Mouse (Mus musculus) myocyte (in vitro differentiated cells): ENCODE measurements around the gene Hoxb9. TPM values are rescaled to one million over a fixed set of nuclear protein-coding genes. Genes with fewer than 3 reads are reported as not detected.

ENCODE experiments used
- H3K27me3 ChIP-seq: one replicate; pipeline ENCODE4 v1.6.1; 2011; ENCODE audit not compliant: control insufficient read depth, insufficient read depth, insufficient read length
- H3K36me3 ChIP-seq: one replicate; pipeline ENCODE4 v1.6.1; 2011; ENCODE audit not compliant: control insufficient read depth, insufficient read depth
- H3K4me2 ChIP-seq: one replicate; pipeline ENCODE4 v1.6.1; 2011; ENCODE audit warnings: low read depth, control low read depth
- H3K4me3 ChIP-seq: one replicate; pipeline ENCODE4 v1.5.1; 2011; ENCODE audit warnings: mild to moderate bottlenecking, control low read depth, moderate library complexity
- H3K79me2 ChIP-seq: one replicate; pipeline ENCODE4 v1.6.1; 2011; ENCODE audit not compliant: control insufficient read depth, insufficient read depth
- H3ac ChIP-seq: one replicate; pipeline ENCODE4 v1.6.1; 2011; ENCODE audit not compliant: control insufficient read depth, insufficient read length
- CEBPB ChIP-seq: IDR thresholded peaks from 2 replicates; pipeline ENCODE4 v1.6.1; 2011; ENCODE audit warnings: mild to moderate bottlenecking, moderate library complexity; ENCODE audit not compliant: poor library complexity, insufficient read depth, severe bottlenecking
- E2F4 ChIP-seq: IDR thresholded peaks from one replicate; pipeline ENCODE4 v1.6.1; 2011; ENCODE audit warnings: mild to moderate bottlenecking, control low read depth, moderate library complexity; ENCODE audit not compliant: insufficient read depth
- MAX ChIP-seq: IDR thresholded peaks from one replicate; pipeline ENCODE4 v1.6.1; 2011; ENCODE audit warnings: low read depth, mild to moderate bottlenecking, control low read depth
- MYOD1 ChIP-seq, 3 experiments: IDR thresholded peaks; one replicate each; pipeline ENCODE4 v1.6.1; 2011; ENCODE audit warnings: control low read depth in 2 of 3, low read depth in 2 of 3, mild to moderate bottlenecking in 2 of 3, moderate library complexity in 1 of 3; ENCODE audit not compliant: insufficient read length in 2 of 3, control insufficient read depth in 1 of 3
- MYOG ChIP-seq, 3 experiments: IDR thresholded peaks; one replicate each; pipeline ENCODE4 v1.6.1; 2011; ENCODE audit warnings: control low read depth in 2 of 3, low read depth in 2 of 3, mild to moderate bottlenecking in 2 of 3; ENCODE audit not compliant: insufficient read length in 2 of 3, control insufficient read depth in 1 of 3, insufficient read depth in 1 of 3
- POLR2A ChIP-seq: IDR thresholded peaks from one replicate; pipeline ENCODE4 v1.6.1; 2011; ENCODE audit warnings: low read depth, mild to moderate bottlenecking, control low read depth, moderate library complexity; ENCODE audit not compliant: insufficient read length
- POLR2AphosphoS2 ChIP-seq: IDR thresholded peaks from one replicate; pipeline ENCODE4 v1.6.1; 2011; ENCODE audit warnings: low read depth, control low read depth; ENCODE audit not compliant: insufficient read length
- REST ChIP-seq: IDR thresholded peaks from one replicate; pipeline ENCODE4 v1.6.1; 2011; ENCODE audit warnings: mild to moderate bottlenecking, control low read depth, moderate library complexity; ENCODE audit not compliant: insufficient read depth, insufficient read length
- SRF ChIP-seq: IDR thresholded peaks from one replicate; pipeline ENCODE4 v1.6.1; 2011; ENCODE audit warnings: low read depth; ENCODE audit not compliant: control insufficient read depth, insufficient read length
- TCF12 ChIP-seq: IDR thresholded peaks from one replicate; pipeline ENCODE4 v1.6.1; 2011; ENCODE audit warnings: mild to moderate bottlenecking, control low read depth; ENCODE audit not compliant: poor library complexity, insufficient read depth, severe bottlenecking
- TCF3 ChIP-seq: IDR thresholded peaks from one replicate; pipeline ENCODE4 v1.6.1; 2011; ENCODE audit warnings: low read depth, control low read depth; ENCODE audit not compliant: insufficient read length
- USF1 ChIP-seq: IDR thresholded peaks from one replicate; pipeline ENCODE4 v1.6.1; 2011; ENCODE audit warnings: low read depth, mild to moderate bottlenecking, control low read depth, moderate library complexity
- polyA plus RNA-seq: library from polyadenylated mRNA; unstranded; fragments of >200 nt; fragmentation: generic; extraction: Trizol; gene quantifications from one replicate; pipeline ENCODE4 v1.2.1, GENCODE M21; 2012; ENCODE audit warnings: missing spikeins

Gene Hoxb9
- polyA plus RNA-seq, 1 experiment, result 0.24 TPM

DNA sequence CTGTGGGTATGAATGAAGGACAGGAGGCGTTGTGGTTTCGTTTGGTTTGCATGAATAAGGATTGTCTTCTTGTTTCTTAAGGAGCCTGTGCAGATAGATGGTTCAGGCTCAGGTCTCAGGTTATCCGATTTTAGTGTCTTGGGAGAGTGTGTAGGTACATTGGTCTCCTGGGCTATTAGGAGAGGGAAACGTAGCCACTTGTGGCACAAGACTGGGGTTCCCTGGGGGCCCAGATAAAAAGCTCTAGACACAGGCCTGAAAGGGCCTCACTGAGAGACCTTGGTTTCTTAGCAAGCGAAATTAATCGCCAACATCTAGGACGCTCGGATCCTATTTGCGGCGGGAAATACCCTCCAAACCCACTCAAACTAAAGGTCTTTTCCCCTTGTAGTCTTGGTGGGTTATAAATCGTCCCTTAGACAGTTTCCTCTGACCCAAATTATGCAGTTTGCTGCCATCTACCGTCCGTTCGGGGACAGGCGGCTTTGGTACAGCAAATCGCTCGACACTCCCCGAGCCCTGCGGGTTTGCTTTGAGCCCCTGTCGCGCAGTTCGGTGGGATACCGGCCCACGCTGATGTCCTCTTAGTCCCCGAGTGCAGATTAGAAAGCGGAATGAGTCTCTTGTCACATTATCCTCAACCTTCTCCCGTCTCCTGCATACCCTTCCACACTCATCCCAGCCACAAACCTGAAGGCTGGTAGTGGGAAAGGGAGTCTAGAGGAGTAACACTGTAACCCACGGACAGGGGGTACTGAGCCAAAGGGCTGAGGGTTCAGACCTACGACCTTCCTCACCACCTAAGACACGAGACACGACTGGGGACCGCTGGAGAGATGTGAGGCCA lies 23.2 kb downstream of the Hoxb9 start:
- Histone ChIP-seq H3K27me3 (peaks cover 80% of the 10 kb centered on the region), H3K79me2 (no peaks in the 10 kb centered on the region), H3K4me3 (no peak overlapping the region), H3K4me2 (no peak overlapping the region), H3K36me3 (no peaks in the 10 kb centered on the region), H3ac (no peak overlapping the region)
- TF ChIP-seq TCF12, result no peak
- TF ChIP-seq E2F4, result no peak
- TF ChIP-seq POLR2A, result no peak
- TF ChIP-seq MAX, result no peak

DNA sequence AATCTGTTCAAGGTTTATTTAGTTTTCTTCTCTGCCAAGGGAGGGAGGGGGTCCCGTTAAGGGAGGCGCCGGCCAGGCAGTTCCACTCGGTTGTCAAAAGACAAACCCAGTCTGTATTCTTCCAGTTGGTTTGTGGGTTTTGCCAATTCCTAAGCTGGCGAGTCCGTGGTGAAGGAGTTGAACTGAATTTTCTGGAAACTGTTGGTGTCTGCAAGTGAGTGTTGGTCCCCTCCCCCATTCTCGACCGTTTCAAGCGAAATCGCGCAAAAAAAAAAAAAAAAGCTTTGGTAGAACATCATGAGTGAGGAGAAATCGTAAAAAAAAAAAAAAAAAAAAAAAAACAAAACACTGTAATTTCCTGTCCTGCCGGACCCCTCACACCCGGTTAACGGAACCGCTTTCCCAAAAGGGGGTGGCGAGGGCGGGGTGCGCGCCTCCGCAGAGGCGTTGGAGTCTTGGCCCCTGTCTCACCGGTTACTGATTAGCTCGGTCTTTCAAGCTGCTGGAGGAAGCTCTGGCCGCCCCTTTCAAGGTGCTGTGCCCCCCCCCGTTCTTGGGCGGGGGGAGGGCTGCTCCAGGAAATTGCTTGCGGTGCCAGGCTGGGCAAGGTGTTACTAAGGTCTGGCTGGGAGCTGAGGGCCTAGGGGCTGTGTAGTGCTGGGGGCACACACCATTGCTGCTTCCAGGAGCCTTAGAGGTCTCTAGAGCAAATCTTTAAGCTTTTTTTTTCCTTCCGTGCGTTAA lies 24.0 kb downstream of the Hoxb9 start:
- H3K79me2 ChIP-seq, result no peaks in the 10 kb centered on the region
- peaks cover 81% of the 10 kb centered on the region for H3K27me3 ChIP-seq
- H3K36me3 ChIP-seq, result no peaks in the 10 kb centered on the region
- no peak overlapping the region for H3K4me3 ChIP-seq
- H3ac ChIP-seq, result no peak overlapping the region
- H3K4me2 ChIP-seq, result no peak overlapping the region
- TF ChIP-seq REST (no peak), TCF3 (no peak), MYOG (IDR thresholded peaks at IDR 0.05; ENCODE audit: control insufficient read depth in 1 of 3, insufficient read depth in 1 of 3, insufficient read length in 2 of 3, low read depth in 2 of 3) (no peak), E2F4 (no peak), TCF12 (no peak), CEBPB (no peak), MYOD1 (IDR thresholded peaks at IDR 0.05; ENCODE audit: control insufficient read depth in 1 of 3, insufficient read length in 2 of 3, low read depth in 2 of 3) (no peak), POLR2A (no peak), USF1 (no peak), MAX (no peak), POLR2AphosphoS2 (no peak), SRF (no peak)

DNA sequence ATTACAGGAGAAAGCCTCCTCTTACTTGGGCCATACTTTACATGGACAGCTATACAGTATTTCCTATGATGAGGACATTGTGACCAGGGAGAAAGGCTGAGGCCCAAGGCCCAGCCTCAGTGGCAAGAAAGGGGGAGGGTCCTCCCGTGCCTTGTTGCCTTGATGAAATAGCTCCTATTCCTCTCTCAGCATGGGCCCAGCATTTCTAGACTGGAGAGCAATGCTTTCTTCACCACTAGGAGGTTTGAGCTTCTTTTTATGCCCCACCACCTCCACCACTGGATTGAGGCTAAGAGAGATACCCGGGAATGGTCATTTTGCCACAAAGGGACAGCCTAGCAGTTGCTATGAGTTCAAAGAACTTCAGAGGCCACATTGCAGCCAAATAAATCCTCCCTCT lies 25.7 kb downstream of the Hoxb9 start:
- H3K36me3 ChIP-seq, result no peaks in the 10 kb centered on the region
- TF ChIP-seq TCF3 (no peak), CEBPB (no peak), POLR2AphosphoS2 (no peak), REST (no peak), MAX (no peak), POLR2A (no peak), USF1 (no peak), SRF (no peak), TCF12 (no peak), E2F4 (no peak), MYOG (IDR thresholded peaks at IDR 0.05; ENCODE audit: control insufficient read depth in 1 of 3, insufficient read depth in 1 of 3, insufficient read length in 2 of 3, low read depth in 2 of 3) (no peak), MYOD1 (IDR thresholded peaks at IDR 0.05; ENCODE audit: control insufficient read depth in 1 of 3, insufficient read length in 2 of 3, low read depth in 2 of 3) (no peak)

DNA sequence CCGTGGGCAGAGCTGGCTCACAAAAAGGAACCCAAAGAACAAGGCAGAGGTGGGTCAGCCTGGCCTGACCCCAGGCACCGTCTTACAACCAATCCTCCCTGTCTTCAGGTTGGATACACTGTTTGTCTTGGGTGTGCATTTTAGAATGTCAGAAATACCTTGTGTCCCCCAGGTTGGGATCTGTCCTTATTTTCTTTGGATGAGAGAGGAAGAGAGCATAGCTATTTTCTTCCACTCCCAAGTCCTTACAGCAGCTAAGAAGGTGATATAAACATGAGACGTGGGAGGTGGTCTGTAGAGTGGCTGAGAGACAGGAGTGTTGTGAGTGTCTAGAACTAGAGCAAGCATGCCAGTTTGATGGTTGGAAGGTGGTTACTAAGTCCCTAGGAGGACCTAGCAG lies 26.2 kb downstream of the Hoxb9 start:
- Histone ChIP-seq H3ac (no peak overlapping the region), H3K4me2 (no peak overlapping the region), H3K79me2 (no peaks in the 10 kb centered on the region), H3K27me3 (peaks cover 90% of the 10 kb centered on the region), H3K36me3 (no peaks in the 10 kb centered on the region), H3K4me3 (no peak overlapping the region)
- TF ChIP-seq SRF, result no peak
- no peak for TF ChIP-seq TCF12
- no peak for TF ChIP-seq MYOD1 (IDR thresholded peaks at IDR 0.05; ENCODE audit: control insufficient read depth in 1 of 3, insufficient read length in 2 of 3, low read depth in 2 of 3)
- TF ChIP-seq CEBPB, result no peak
- no peak for TF ChIP-seq POLR2AphosphoS2
- TF ChIP-seq USF1, result no peak
- no peak for TF ChIP-seq E2F4
- TF ChIP-seq POLR2A, result no peak
- TF ChIP-seq TCF3, result no peak
- TF ChIP-seq MYOG (IDR thresholded peaks at IDR 0.05; ENCODE audit: control insufficient read depth in 1 of 3, insufficient read depth in 1 of 3, insufficient read length in 2 of 3, low read depth in 2 of 3), result no peak
- TF ChIP-seq MAX, result no peak
- no peak for TF ChIP-seq REST

More for the DNA sequence above, 25.7 kb downstream of the Hoxb9 start:
- Histone ChIP-seq H3K4me3 (no peak overlapping the region), H3K79me2 (no peaks in the 10 kb centered on the region), H3K4me2 (no peak overlapping the region), H3K27me3 (peaks cover 89% of the 10 kb centered on the region), H3ac (no peak overlapping the region)
